Mouse (Mus musculus): Measurements from ENCODE around the gene Tmem201.
"Not testable (repeated sequence)": the region's sequence is repeated elsewhere in the genome, so short reads cannot be mapped to it uniquely, and the experiment has no call there.

Tmem201 gene

DNA sequence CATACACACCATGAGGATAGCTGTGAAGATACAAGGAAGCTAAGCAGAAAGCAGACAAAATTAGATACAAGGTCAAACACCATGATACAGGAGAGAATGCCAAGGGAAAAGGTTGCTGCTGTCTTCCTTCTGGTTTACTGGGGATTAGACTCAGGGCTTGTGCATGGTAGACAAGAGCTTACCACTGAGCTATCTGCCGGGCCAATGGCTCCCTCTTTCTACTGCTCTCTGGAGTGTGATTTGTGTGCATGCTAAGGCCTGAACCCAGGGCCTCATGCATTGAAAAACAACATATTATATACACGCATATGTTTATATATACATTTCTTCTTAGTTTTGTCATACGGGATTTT lies 11.8 kb upstream of the Tmem201 start:
- not testable (repeated sequence) for DNase-seq (ENCODE audit: extremely low spot score, low read depth, low spot score)

DNA sequence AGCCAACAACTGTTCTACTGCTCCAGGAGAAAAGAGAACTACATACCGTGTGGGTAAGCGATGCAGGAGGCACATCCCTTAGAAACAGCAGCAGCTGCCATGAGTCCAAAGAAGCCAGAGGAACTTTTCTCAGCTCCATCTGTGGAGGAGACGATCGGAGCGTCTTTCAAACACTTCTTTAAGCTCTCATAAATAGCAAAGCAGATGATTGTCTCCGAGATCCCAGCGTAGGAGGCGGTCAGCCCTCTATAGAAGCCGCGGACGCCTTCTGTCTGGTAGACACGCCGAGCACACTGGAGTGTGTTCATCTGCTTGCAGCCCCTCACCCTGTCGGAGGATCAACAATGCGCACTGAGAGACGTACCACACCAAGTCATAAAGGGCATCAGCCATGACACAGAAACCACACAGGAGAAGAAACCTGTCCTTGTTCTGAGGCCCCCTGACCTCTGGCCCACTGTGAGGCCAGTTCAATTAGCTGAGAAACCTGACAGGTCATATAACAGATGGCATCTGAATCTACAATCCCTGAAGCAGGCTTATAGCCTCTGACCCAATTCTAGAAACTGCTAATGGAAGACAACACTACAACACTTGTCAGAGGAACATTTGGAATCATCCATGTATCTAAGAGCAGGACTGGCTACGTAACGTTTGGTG lies 11.3 kb upstream of the Tmem201 start:
- no peak for DNase-seq (ENCODE audit: extremely low spot score, low read depth, low spot score)

GRCm38 (mm10) chr4:149744119-149744518 lies 6.3 kb upstream of the Tmem201 start:
- no peak for DNase-seq (ENCODE audit: extremely low spot score, low read depth, low spot score)

DNA sequence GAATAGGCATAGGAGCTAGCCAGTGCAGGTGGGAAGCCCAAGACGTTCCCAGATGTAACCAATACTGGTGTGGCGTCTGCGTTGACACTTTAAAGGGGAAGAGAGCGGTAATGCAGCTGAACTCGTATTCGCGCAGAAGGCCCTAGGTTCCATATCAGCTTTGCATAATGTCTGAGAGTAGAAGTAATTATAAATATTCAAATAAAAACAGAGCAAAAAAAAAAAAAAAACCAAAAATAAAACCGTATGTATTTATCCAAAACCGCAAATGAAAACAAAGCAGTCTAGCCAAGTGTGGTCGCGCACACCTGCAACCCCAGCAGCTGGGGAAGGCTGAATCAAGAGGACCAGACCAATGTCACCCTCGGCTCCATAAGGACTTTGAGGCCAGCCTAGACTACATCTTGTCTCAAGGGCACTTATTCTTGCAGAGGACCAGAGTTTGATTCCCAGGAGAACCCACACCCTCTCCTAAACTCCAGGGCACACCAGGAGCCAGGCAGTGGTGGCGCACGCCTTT lies 4.2 kb upstream of the Tmem201 start:
- DNase-seq (ENCODE audit: extremely low spot score, low read depth, low spot score), result no peak

- DNase-seq (ENCODE audit: extremely low spot score, low read depth, low spot score), result no peak
Observed at GRCm38 (mm10) chr4:149740301-149740700, 2.5 kb upstream of the Tmem201 start.

- DNase-seq (ENCODE audit: extremely low spot score, low read depth, low spot score), result no peak
Observed at GRCm38 (mm10) chr4:149739478-149739877, 1.6 kb upstream of the Tmem201 start.

DNA sequence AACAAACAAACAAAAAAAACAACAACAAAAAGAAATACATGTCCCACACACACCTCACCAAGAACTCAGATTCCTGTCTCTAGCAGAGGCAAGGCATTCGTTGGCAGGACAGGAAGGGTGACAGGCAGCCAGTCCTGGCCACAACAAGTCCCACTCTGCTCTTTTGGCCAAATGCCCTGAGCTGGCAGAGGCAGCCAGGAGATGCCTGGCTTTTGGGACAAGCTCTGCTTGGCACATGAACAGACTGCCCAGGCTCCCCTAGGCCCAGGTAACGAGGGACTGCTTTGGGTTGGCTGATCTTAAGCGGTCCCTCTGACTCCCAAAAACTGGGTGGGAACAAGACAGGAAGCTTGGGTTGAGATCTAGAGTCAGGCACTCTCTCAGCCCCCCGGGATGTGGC lies 1.3 kb downstream of the Tmem201 start:
- DNase-seq (ENCODE audit: extremely low spot score, low read depth, low spot score), result no peak

- DNase-seq (ENCODE audit: extremely low spot score, low read depth, low spot score), result no peak
Observed at GRCm38 (mm10) chr4:149735624-149736250, 2.1 kb downstream of the Tmem201 start.

GRCm38 (mm10) chr4:149734730-149735475 lies 2.9 kb downstream of the Tmem201 start:
- no peak for DNase-seq (ENCODE audit: extremely low spot score, low read depth, low spot score)

GRCm38 (mm10) chr4:149734246-149734645 lies 3.6 kb downstream of the Tmem201 start:
- DNase-seq (ENCODE audit: extremely low spot score, low read depth, low spot score), result no peak

- DNase-seq (ENCODE audit: extremely low spot score, low read depth, low spot score), result no peak
Observed at GRCm38 (mm10) chr4:149733748-149734147, 4.1 kb downstream of the Tmem201 start.

- no peak for DNase-seq (ENCODE audit: extremely low spot score, low read depth, low spot score)
Observed at GRCm38 (mm10) chr4:149732800-149733199, 5.0 kb downstream of the Tmem201 start.

DNA sequence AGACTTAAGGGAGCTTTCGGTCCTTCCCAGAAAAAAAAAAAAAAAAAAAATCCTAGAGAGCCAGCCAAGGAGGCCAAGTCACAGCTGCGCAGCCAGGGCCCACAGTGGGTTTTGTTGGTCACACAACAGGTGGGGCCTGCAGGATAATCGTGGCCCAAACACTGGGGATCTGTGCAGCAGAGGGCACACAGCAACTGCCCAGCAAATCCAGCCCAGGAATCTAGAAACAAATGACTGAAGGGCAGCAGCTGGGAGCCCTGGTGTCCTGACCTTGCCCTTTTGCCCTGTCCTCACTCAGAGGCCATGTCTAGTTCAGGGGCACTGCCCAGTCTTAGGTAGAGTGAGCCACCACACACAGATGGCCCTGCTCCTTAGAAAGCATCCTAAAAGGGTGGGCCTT lies 5.5 kb downstream of the Tmem201 start:
- DNase-seq (ENCODE audit: extremely low spot score, low read depth, low spot score), result no peak

DNA sequence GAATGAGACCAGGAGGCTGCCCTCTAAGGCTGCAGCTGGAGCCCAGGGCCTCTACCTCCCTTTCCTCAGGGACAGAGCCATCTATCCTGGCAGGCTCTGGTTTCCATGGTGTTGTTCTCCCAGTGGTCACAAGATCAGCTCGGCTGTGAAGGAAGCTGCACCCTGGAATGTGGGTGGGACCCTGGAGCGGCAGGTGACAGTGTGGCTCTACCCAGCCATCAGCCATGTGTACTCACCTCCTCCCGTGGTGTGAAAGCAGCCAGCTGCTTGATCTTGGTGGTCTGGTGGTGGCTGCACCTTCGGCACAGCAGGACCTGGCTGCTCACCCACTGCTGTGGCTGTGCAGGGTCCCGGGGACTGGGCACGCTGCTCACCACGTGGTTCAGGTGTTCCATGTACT lies 7.0 kb downstream of the Tmem201 start:
- DNase-seq (ENCODE audit: extremely low spot score, low read depth, low spot score), result no peak

DNA sequence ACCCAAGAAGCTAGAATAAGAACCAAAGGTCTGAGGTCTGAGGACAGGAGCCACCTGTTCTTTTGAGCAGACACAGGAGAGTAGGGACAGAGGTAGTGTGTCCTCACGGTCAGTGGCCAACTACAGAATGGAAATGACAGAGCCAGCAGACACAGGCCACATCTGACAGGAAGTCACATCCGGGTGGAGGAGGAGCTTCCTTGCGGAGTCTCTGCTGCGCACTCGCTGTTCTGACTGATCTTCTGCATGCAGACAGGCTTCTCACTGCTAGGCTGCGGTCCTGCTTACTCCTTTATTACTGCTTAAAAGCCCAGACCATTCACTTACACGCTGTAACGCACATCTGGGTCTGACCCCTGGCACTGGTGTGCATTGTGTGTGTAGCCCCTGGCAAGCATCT lies 9.0 kb downstream of the Tmem201 start:
- no peak for DNase-seq (ENCODE audit: extremely low spot score, low read depth, low spot score)

DNA sequence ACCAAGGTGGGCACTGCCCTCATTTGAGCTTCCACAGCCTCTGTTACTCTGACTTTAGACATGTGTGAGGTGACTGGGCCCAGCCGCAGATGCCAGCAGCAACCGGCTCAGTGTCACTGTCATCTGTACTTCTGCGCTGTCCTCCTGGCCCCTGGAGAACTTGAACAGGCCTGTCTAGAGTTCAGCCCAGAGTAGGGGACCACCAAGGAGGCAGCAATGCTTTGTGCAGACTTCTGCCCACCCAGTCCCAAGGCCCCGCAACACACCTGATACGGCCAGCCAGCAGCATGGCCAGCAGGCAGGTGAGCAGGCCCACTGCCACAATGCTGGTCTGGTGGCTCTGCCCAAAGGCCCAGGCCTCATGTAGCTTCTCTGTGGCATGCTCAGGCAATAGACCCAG lies 10.2 kb downstream of the Tmem201 start:
- no peak for DNase-seq (ENCODE audit: extremely low spot score, low read depth, low spot score)

- no peak for DNase-seq (ENCODE audit: extremely low spot score, low read depth, low spot score)
Observed at GRCm38 (mm10) chr4:149725661-149726350, 12.0 kb downstream of the Tmem201 start.

GRCm38 (mm10) chr4:149724916-149725470 lies 12.9 kb downstream of the Tmem201 start:
- DNase-seq (ENCODE audit: extremely low spot score, low read depth, low spot score), result no peak

- DNase-seq (ENCODE audit: extremely low spot score, low read depth, low spot score), result no peak
Observed at GRCm38 (mm10) chr4:149723855-149724731, 13.8 kb downstream of the Tmem201 start.

DNA sequence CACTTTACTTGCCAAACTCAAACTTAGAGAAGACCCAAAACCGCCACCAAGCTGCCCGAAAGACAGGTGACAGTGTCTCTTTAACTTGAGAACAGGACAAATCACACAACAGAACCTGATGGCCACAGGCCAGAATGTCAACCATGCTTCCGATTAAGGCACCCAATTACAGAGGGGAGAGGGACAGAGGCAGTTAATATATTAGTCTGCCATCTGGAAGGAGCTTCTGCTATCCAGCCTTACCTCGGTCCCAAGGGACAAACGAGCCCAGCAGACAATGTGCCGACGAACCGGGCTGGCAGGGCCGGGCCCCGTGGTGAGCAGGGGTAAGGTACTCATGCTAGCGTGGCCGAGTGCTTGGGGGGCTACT lies 14.8 kb downstream of the Tmem201 start:
- no peak for DNase-seq (ENCODE audit: extremely low spot score, low read depth, low spot score)
